Mouse (Mus musculus): ENCODE results near the gene Adgrb2. TPM values are rescaled to one million over a fixed set of nuclear protein-coding genes. Genes with fewer than 3 reads are reported as not detected.

The Adgrb2 gene
- polyA plus RNA-seq, 1 experiment from 2014 or later, result 0.33 TPM

- Histone ChIP-seq H3K9me3 (ENCODE audit: low read length) (no peaks in the 10 kb centered on the region), H3K4me1 (ENCODE audit: insufficient read depth, low read depth, low read length) (no peaks in the 10 kb centered on the region; the same call in 1 of the 2 replicates), H3K27ac (ENCODE audit: low read length) (no peak overlapping the region), H3K27me3 (replicated peaks; ENCODE audit: insufficient read depth, low read length) (no peaks in the 10 kb centered on the region), H3K4me2 (replicated peaks; ENCODE audit: low read depth, low read length) (no peak overlapping the region), H3K4me3 (ENCODE audit: low read depth, low read length) (no peak overlapping the region), H3K9ac (replicated peaks; ENCODE audit: low read depth) (no peak overlapping the region), H3K36me3 (ENCODE audit: insufficient read depth, low read length) (no peaks in the 10 kb centered on the region)
- peak; percentile 23 for DNase-seq (ENCODE audit: low spot score)
- whole genome bisulfite sequencing, result 41% methylated on average over 10 of the region's 10 CpGs
- no peak for TF ChIP-seq EP300 (IDR thresholded peaks at IDR 0.05)
- TF ChIP-seq CTCF (IDR thresholded peaks at IDR 0.05), result no peak
- ATAC-seq, result peak; percentile 52; the same call in 1 of the 2 replicates
These were observed 17.5 kb downstream of the Adgrb2 start for GRCm38 (mm10) chr4:130002157-130002556.

GRCm38 (mm10) chr4:130005593-130005992, 20.9 kb downstream of the Adgrb2 start:
- Histone ChIP-seq H3K36me3 (ENCODE audit: insufficient read depth, low read length) (no peaks in the 10 kb centered on the region), H3K27ac (ENCODE audit: low read length) (no peak overlapping the region), H3K27me3 (replicated peaks; ENCODE audit: insufficient read depth, low read length) (no peaks in the 10 kb centered on the region), H3K9me3 (ENCODE audit: low read length) (no peaks in the 10 kb centered on the region), H3K9ac (replicated peaks; ENCODE audit: low read depth) (no peak overlapping the region), H3K4me1 (ENCODE audit: insufficient read depth, low read depth, low read length) (no peaks in the 10 kb centered on the region; the same call in 1 of the 2 replicates), H3K4me2 (replicated peaks; ENCODE audit: low read depth, low read length) (no peak overlapping the region), H3K4me3 (ENCODE audit: low read depth, low read length) (no peak overlapping the region)
- 45% methylated on average over 9 of the region's 9 CpGs for WGBS
- DNase-seq (ENCODE audit: low spot score) (no peak), ATAC-seq (no peak)
- TF ChIP-seq EP300 (IDR thresholded peaks at IDR 0.05) (no peak), CTCF (IDR thresholded peaks at IDR 0.05) (peak; percentile 22)

- H3K27me3 ChIP-seq (replicated peaks; ENCODE audit: insufficient read depth, low read length), result no peaks in the 10 kb centered on the region
- 17% methylated on average over 24 of the region's 25 CpGs for whole genome bisulfite sequencing
- H3K9me3 ChIP-seq (ENCODE audit: low read length), result no peaks in the 10 kb centered on the region
- H3K36me3 ChIP-seq (ENCODE audit: insufficient read depth, low read length), result no peaks in the 10 kb centered on the region
- H3K4me1 ChIP-seq (ENCODE audit: insufficient read depth, low read depth, low read length), result no peaks in the 10 kb centered on the region; the same call in 1 of the 2 replicates
- no peak overlapping the region for H3K27ac ChIP-seq (ENCODE audit: low read length)
- ATAC-seq (peak; percentile 32; the same call in 1 of the 2 replicates), DNase-seq (ENCODE audit: low spot score) (no peak)
- H3K9ac ChIP-seq (replicated peaks; ENCODE audit: low read depth), result no peak overlapping the region
- peak overlapping the region; percentile 33; the same call in 1 of the 2 replicates for H3K4me2 ChIP-seq (replicated peaks; ENCODE audit: low read depth, low read length)
- no peak for TF ChIP-seq CTCF (IDR thresholded peaks at IDR 0.05)
- TF ChIP-seq EP300 (IDR thresholded peaks at IDR 0.05), result no peak
- H3K4me3 ChIP-seq (ENCODE audit: low read depth, low read length), result no peak overlapping the region
These were observed 21.9 kb downstream of the Adgrb2 start for GRCm38 (mm10) chr4:130006533-130006932.

- 73% methylated on average over 14 of the region's 14 CpGs for WGBS
- Histone ChIP-seq H3K36me3 (ENCODE audit: insufficient read depth, low read length) (no peaks in the 10 kb centered on the region), H3K27me3 (replicated peaks; ENCODE audit: insufficient read depth, low read length) (no peaks in the 10 kb centered on the region), H3K9ac (replicated peaks; ENCODE audit: low read depth) (no peak overlapping the region), H3K4me1 (ENCODE audit: insufficient read depth, low read depth, low read length) (no peaks in the 10 kb centered on the region; the same call in 1 of the 2 replicates), H3K4me3 (ENCODE audit: low read depth, low read length) (no peak overlapping the region), H3K4me2 (replicated peaks; ENCODE audit: low read depth, low read length) (no peak overlapping the region), H3K9me3 (ENCODE audit: low read length) (no peaks in the 10 kb centered on the region), H3K27ac (ENCODE audit: low read length) (no peak overlapping the region)
- no peak for ATAC-seq
- DNase-seq (ENCODE audit: low spot score), result no peak
- no peak for TF ChIP-seq EP300 (IDR thresholded peaks at IDR 0.05)
These were observed 24.4 kb downstream of the Adgrb2 start for GRCm38 (mm10) chr4:130009043-130009442.

GRCm38 (mm10) chr4:130010723-130011122, 26.1 kb downstream of the Adgrb2 start:
- H3K4me2 ChIP-seq (replicated peaks; ENCODE audit: low read depth, low read length), result no peak overlapping the region
- 85% methylated on average over 4 of the region's 4 CpGs for WGBS
- H3K4me1 ChIP-seq (ENCODE audit: insufficient read depth, low read depth, low read length), result no peaks in the 10 kb centered on the region; the same call in 1 of the 2 replicates
- ATAC-seq, result no peak
- no peaks in the 10 kb centered on the region for H3K27me3 ChIP-seq (replicated peaks; ENCODE audit: insufficient read depth, low read length)
- no peak overlapping the region for H3K4me3 ChIP-seq (ENCODE audit: low read depth, low read length)
- H3K9ac ChIP-seq (replicated peaks; ENCODE audit: low read depth), result no peak overlapping the region
- H3K9me3 ChIP-seq (ENCODE audit: low read length), result no peaks in the 10 kb centered on the region
- TF ChIP-seq CTCF (IDR thresholded peaks at IDR 0.05) (no peak), EP300 (IDR thresholded peaks at IDR 0.05) (no peak)
- no peak overlapping the region for H3K27ac ChIP-seq (ENCODE audit: low read length)
- H3K36me3 ChIP-seq (ENCODE audit: insufficient read depth, low read length), result no peaks in the 10 kb centered on the region
- DNase-seq (ENCODE audit: low spot score), result no peak

GRCm38 (mm10) chr4:130012234-130012633, 27.6 kb downstream of the Adgrb2 start:
- H3K9me3 ChIP-seq (ENCODE audit: low read length), result no peaks in the 10 kb centered on the region
- H3K4me3 ChIP-seq (ENCODE audit: low read depth, low read length), result no peak overlapping the region
- no peak overlapping the region for H3K4me2 ChIP-seq (replicated peaks; ENCODE audit: low read depth, low read length)
- 67% methylated on average over 6 of the region's 6 CpGs for WGBS
- no peak overlapping the region for H3K27ac ChIP-seq (ENCODE audit: low read length)
- no peak overlapping the region for H3K9ac ChIP-seq (replicated peaks; ENCODE audit: low read depth)
- H3K27me3 ChIP-seq (replicated peaks; ENCODE audit: insufficient read depth, low read length), result no peaks in the 10 kb centered on the region
- DNase-seq (ENCODE audit: low spot score) (no peak), ATAC-seq (no peak)
- no peaks in the 10 kb centered on the region for H3K36me3 ChIP-seq (ENCODE audit: insufficient read depth, low read length)
- TF ChIP-seq EP300 (IDR thresholded peaks at IDR 0.05) (no peak), CTCF (IDR thresholded peaks at IDR 0.05) (no peak)
- no peaks in the 10 kb centered on the region for H3K4me1 ChIP-seq (ENCODE audit: insufficient read depth, low read depth, low read length)

- WGBS, result 63% methylated on average over 10 of the region's 10 CpGs
- DNase-seq (ENCODE audit: low spot score) (no peak), ATAC-seq (no peak)
- no peak overlapping the region for H3K4me3 ChIP-seq (ENCODE audit: low read depth, low read length)
- no peaks in the 10 kb centered on the region for H3K36me3 ChIP-seq (ENCODE audit: insufficient read depth, low read length)
- H3K27ac ChIP-seq (ENCODE audit: low read length), result no peak overlapping the region
- no peak overlapping the region for H3K9ac ChIP-seq (replicated peaks; ENCODE audit: low read depth)
- H3K4me2 ChIP-seq (replicated peaks; ENCODE audit: low read depth, low read length), result no peak overlapping the region
- TF ChIP-seq EP300 (IDR thresholded peaks at IDR 0.05), result no peak
- TF ChIP-seq CTCF (IDR thresholded peaks at IDR 0.05), result no peak
- no peaks in the 10 kb centered on the region for H3K27me3 ChIP-seq (replicated peaks; ENCODE audit: insufficient read depth, low read length)
- H3K4me1 ChIP-seq (ENCODE audit: insufficient read depth, low read depth, low read length), result no peaks in the 10 kb centered on the region
- no peaks in the 10 kb centered on the region for H3K9me3 ChIP-seq (ENCODE audit: low read length)
These were observed 28.4 kb downstream of the Adgrb2 start for GRCm38 (mm10) chr4:130013111-130013510.

Data from lung, postnatal 0 days (tissue).